Mouse (Mus musculus): ENCODE measurements around the gene Cbr4. TPM values are rescaled to one million over a fixed set of nuclear protein-coding genes. Genes with fewer than 3 reads are reported as not detected.

Cbr4 gene
- polyA plus RNA-seq, 1 experiment from 2014 or later = 18.6 TPM

- WGBS = 92% methylated on average over 3 of the region's 3 CpGs
- H3K9me3 ChIP-seq = no peaks in the 10 kb centered on the region
- H3K36me3 ChIP-seq (replicated peaks) = no peaks in the 10 kb centered on the region
- H3K4me2 ChIP-seq = no peak overlapping the region
- no peak overlapping the region for H3K4me3 ChIP-seq
- H3K27me3 ChIP-seq (replicated peaks) = no peaks in the 10 kb centered on the region
- no peak overlapping the region for H3K27ac ChIP-seq
- ATAC-seq (replicated peaks) = no peak
- no peak overlapping the region for H3K9ac ChIP-seq
- peaks cover 13% of the 10 kb centered on the region for H3K4me1 ChIP-seq
These were observed 20.1 kb upstream of the Cbr4 start for GRCm38 (mm10) chr8:61467553-61467815.

- no peaks in the 10 kb centered on the region for H3K9me3 ChIP-seq
- no peak overlapping the region for H3K9ac ChIP-seq
- peaks cover 13% of the 10 kb centered on the region for H3K4me1 ChIP-seq
- H3K4me2 ChIP-seq = no peak overlapping the region
- no peak overlapping the region for H3K27ac ChIP-seq
- no peaks in the 10 kb centered on the region for H3K27me3 ChIP-seq (replicated peaks)
- no peak overlapping the region for H3K4me3 ChIP-seq
- ATAC-seq (replicated peaks) = no peak
- 86% methylated on average over 4 of the region's 4 CpGs for WGBS
- no peaks in the 10 kb centered on the region for H3K36me3 ChIP-seq (replicated peaks)
These were observed 17.3 kb upstream of the Cbr4 start for GRCm38 (mm10) chr8:61470213-61470612.

GRCm38 (mm10) chr8:61475251-61475673, 12.3 kb upstream of the Cbr4 start:
- no peak for ATAC-seq (replicated peaks)
- Histone ChIP-seq H3K4me3 (no peak overlapping the region), H3K4me2 (no peak overlapping the region), H3K36me3 (replicated peaks) (no peaks in the 10 kb centered on the region), H3K27me3 (replicated peaks) (no peaks in the 10 kb centered on the region), H3K9me3 (no peaks in the 10 kb centered on the region), H3K9ac (no peak overlapping the region), H3K4me1 (no peaks in the 10 kb centered on the region), H3K27ac (no peak overlapping the region)
- 48% methylated on average over 6 of the region's 6 CpGs for WGBS

- Histone ChIP-seq H3K9ac (no peak overlapping the region), H3K36me3 (replicated peaks) (no peaks in the 10 kb centered on the region), H3K27ac (no peak overlapping the region), H3K4me3 (no peak overlapping the region), H3K4me1 (no peaks in the 10 kb centered on the region), H3K9me3 (no peaks in the 10 kb centered on the region), H3K27me3 (replicated peaks) (no peaks in the 10 kb centered on the region), H3K4me2 (no peak overlapping the region)
- no peak for ATAC-seq (replicated peaks)
- 89% methylated on average over 9 of the region's 9 CpGs for WGBS
These were observed 11.4 kb upstream of the Cbr4 start for GRCm38 (mm10) chr8:61476160-61476559.

GRCm38 (mm10) chr8:61478150-61478549, 9.4 kb upstream of the Cbr4 start:
- H3K4me2 ChIP-seq = no peak overlapping the region
- whole genome bisulfite sequencing = 94% methylated on average over 4 of the region's 4 CpGs
- H3K9me3 ChIP-seq = no peaks in the 10 kb centered on the region
- no peak for ATAC-seq (replicated peaks)
- no peaks in the 10 kb centered on the region for H3K36me3 ChIP-seq (replicated peaks)
- H3K27ac ChIP-seq = no peak overlapping the region
- no peaks in the 10 kb centered on the region for H3K27me3 ChIP-seq (replicated peaks)
- H3K4me3 ChIP-seq = no peak overlapping the region
- H3K4me1 ChIP-seq = no peaks in the 10 kb centered on the region
- no peak overlapping the region for H3K9ac ChIP-seq

GRCm38 (mm10) chr8:61478793-61479192, 8.7 kb upstream of the Cbr4 start:
- H3K27me3 ChIP-seq (replicated peaks) = no peaks in the 10 kb centered on the region
- H3K9me3 ChIP-seq = no peaks in the 10 kb centered on the region
- ATAC-seq (replicated peaks) = no peak
- H3K4me3 ChIP-seq = no peak overlapping the region
- no peak overlapping the region for H3K27ac ChIP-seq
- H3K4me2 ChIP-seq = no peak overlapping the region
- no peak overlapping the region for H3K9ac ChIP-seq
- H3K4me1 ChIP-seq = no peaks in the 10 kb centered on the region
- no peaks in the 10 kb centered on the region for H3K36me3 ChIP-seq (replicated peaks)
- 84% methylated on average over 8 of the region's 8 CpGs for WGBS

- ATAC-seq (replicated peaks) = peak; percentile 66
- no peaks in the 10 kb centered on the region for H3K27me3 ChIP-seq (replicated peaks)
- H3K9ac ChIP-seq = no peak overlapping the region
- 54% methylated on average over 11 of the region's 11 CpGs for WGBS
- H3K36me3 ChIP-seq (replicated peaks) = no peaks in the 10 kb centered on the region
- no peaks in the 10 kb centered on the region for H3K4me1 ChIP-seq
- no peaks in the 10 kb centered on the region for H3K9me3 ChIP-seq
- no peak overlapping the region for H3K4me3 ChIP-seq
- H3K4me2 ChIP-seq = no peak overlapping the region
- no peak overlapping the region for H3K27ac ChIP-seq
These were observed 7.9 kb upstream of the Cbr4 start for GRCm38 (mm10) chr8:61479506-61480214.

- Histone ChIP-seq H3K9ac (no peak overlapping the region), H3K27ac (no peak overlapping the region), H3K4me1 (no peaks in the 10 kb centered on the region), H3K36me3 (replicated peaks) (no peaks in the 10 kb centered on the region), H3K4me3 (no peak overlapping the region), H3K27me3 (replicated peaks) (no peaks in the 10 kb centered on the region), H3K9me3 (no peaks in the 10 kb centered on the region), H3K4me2 (no peak overlapping the region)
- 77% methylated on average over 14 of the region's 14 CpGs for WGBS
- 0 out of 2 replicates have a peak, but pooled peaks have one; percentile 45 for ATAC-seq (replicated peaks)
These were observed 7.1 kb upstream of the Cbr4 start for GRCm38 (mm10) chr8:61480260-61480967.

- Histone ChIP-seq H3K4me1 (peaks cover 8% of the 10 kb centered on the region), H3K9me3 (no peaks in the 10 kb centered on the region), H3K4me2 (peak overlapping the region; percentile 83; the same call in 1 of the 2 replicates), H3K36me3 (replicated peaks) (no peaks in the 10 kb centered on the region), H3K4me3 (0 out of 2 replicates have a peak overlapping the region, but pooled peaks have one; percentile 89), H3K9ac (no peak overlapping the region), H3K27me3 (replicated peaks) (no peaks in the 10 kb centered on the region), H3K27ac (peak overlapping the region; percentile 97)
- ATAC-seq (replicated peaks) = peak; percentile 55
- WGBS = 98% methylated on average over 2 of the region's 2 CpGs
These were observed 508 bp upstream of the Cbr4 start for GRCm38 (mm10) chr8:61486923-61487529.

GRCm38 (mm10) chr8:61488631-61489030, 1.1 kb downstream of the Cbr4 start:
- peak overlapping the region; percentile 83 for H3K4me2 ChIP-seq
- ATAC-seq (replicated peaks) = no peak
- 0 out of 2 replicates have a peak overlapping the region, but pooled peaks have one; percentile 92 for H3K9ac ChIP-seq
- no peaks in the 10 kb centered on the region for H3K9me3 ChIP-seq
- no peak overlapping the region for H3K27ac ChIP-seq
- H3K27me3 ChIP-seq (replicated peaks) = no peaks in the 10 kb centered on the region
- H3K4me1 ChIP-seq = peaks cover 8% of the 10 kb centered on the region
- 0 out of 2 replicates have a peak overlapping the region, but pooled peaks have one; percentile 89 for H3K4me3 ChIP-seq
- H3K36me3 ChIP-seq (replicated peaks) = 0 out of 2 replicates have a peak, but pooled peaks cover 1% of the 10 kb centered on the region
- 93% methylated on average over 8 of the region's 8 CpGs for WGBS

GRCm38 (mm10) chr8:61497110-61497509, 9.6 kb downstream of the Cbr4 start:
- no peak for ATAC-seq (replicated peaks)
- H3K27me3 ChIP-seq (replicated peaks) = no peaks in the 10 kb centered on the region
- H3K9me3 ChIP-seq = no peaks in the 10 kb centered on the region
- no peak overlapping the region for H3K27ac ChIP-seq
- H3K36me3 ChIP-seq (replicated peaks) = 0 out of 2 replicates have a peak, but pooled peaks cover 2% of the 10 kb centered on the region
- no peak overlapping the region for H3K9ac ChIP-seq
- no peaks in the 10 kb centered on the region for H3K4me1 ChIP-seq
- H3K4me3 ChIP-seq = no peak overlapping the region
- WGBS = 85% methylated on average over 4 of the region's 4 CpGs
- H3K4me2 ChIP-seq = no peak overlapping the region

- Histone ChIP-seq H3K9me3 (no peaks in the 10 kb centered on the region), H3K4me1 (no peaks in the 10 kb centered on the region), H3K36me3 (replicated peaks) (no peaks in the 10 kb centered on the region), H3K4me2 (no peak overlapping the region), H3K27me3 (replicated peaks) (no peaks in the 10 kb centered on the region), H3K9ac (no peak overlapping the region), H3K27ac (no peak overlapping the region), H3K4me3 (no peak overlapping the region)
- WGBS = 64% methylated on average over 4 of the region's 4 CpGs
- ATAC-seq (replicated peaks) = peak; percentile 48; the same call in 1 of the 2 replicates
These were observed 11.5 kb downstream of the Cbr4 start for GRCm38 (mm10) chr8:61499035-61499434.

Measured in midbrain, embryonic 15.5 days (tissue).